Mouse (Mus musculus): ENCODE data around the gene Zfp69.

Gene Zfp69

DNA sequence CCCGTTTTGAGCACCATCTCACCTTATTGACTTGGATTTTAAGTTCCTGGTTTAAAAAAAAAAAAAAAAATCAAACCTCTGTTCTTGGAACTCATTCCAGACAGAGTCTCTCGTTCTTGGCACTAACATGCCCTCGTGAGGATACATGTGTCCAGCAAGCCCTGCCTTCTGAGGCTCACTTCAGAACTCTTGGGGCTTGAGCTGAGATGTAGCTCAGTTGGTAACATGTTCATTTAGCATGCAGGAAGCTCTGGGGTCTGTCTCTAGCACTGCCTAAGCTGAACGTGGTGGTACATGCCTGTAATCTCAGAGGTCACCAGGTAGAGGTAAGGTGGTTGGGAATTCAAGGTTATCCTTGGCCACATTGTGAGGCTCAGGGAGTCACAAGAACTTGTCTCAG is 65.4 kb downstream of the Zfp69 start:
- DNase-seq (ENCODE audit: low spot score in 2 of 2): no peak

GRCm38 (mm10) chr4:120885208-120886120 is 66.0 kb downstream of the Zfp69 start:
- no peak for DNase-seq (ENCODE audit: low spot score in 2 of 2)

DNA sequence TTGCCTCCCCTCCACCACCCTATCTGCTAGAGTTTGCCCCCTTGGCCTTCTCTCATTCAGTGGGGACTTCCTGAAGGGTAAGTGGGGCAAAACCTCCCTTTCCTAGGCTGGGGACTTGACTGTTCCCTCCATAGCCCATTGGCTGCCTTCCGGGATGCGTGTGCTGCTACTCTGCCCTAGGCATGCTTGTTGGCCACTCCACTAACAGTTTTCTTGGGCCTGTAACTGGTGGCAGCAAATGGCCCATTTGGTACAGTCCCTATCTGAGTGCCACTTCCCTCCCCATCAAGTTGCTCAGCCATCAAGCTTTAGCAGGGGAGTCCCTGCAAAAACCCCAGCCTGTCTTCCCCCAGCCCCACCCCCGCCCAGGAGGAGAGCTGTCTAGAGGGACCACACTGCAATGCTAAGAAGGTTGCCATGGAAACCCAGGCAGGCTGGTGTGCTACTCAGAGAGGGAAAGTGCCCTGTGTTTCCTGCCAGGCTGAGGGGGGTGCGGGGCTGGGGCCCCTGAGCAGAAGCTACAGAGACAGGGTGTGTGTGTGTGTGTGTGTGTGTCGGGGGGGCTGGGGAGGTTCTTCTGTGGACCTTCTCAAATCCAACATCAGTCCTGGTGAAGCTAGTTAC is 69.4 kb downstream of the Zfp69 start:
- peak; percentile 35 to 53 for DNase-seq (ENCODE audit: low spot score in 2 of 2)

DNA sequence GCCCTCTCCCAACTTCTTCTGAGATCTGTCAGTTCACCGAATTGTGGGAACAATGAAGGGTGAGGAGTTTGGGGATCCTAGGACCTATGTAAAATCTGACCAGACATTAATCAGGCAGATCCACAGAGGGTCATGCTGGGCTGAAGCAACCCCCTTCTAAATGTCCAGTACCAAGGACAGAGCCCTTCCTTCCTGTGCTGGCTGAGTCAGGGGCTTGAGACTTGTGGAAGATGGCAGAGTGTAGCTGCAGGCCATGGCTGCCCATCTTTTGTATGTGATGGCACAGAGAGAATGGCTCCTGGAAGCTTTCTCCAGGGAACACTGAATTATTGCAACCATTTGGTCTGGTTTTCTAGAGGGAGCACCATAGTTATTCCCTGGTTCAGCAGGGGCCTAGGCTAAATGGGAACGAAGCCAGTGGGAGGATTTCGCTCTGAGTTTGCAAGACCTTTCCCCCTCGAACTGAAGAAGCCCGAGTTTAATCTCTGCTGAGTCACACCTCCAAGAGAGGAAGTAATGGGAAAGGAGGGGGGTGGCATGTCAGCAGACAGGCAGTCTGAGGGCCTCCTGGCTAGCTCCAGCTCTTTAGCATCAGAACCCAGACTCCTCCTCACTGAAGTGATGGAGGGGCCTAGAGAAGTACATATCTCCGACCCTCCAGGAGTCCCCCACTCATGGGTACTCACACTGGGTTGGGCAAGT is 70.6 kb downstream of the Zfp69 start:
- DNase-seq (ENCODE audit: low spot score in 2 of 2): no peak
